Mouse (Mus musculus) liver, postnatal 0 days (tissue): ENCODE results near the gene Pax4. TPM values are rescaled to one million over a fixed set of nuclear protein-coding genes. Genes with fewer than 3 reads are reported as not detected.

Source experiments
- ATAC-seq: fragments of 200-750 bp; cut with Nextera tagmentation; 2 replicates; pipeline ENCODE4 v1.8.0; 2017; ENCODE audit warnings: mild to moderate bottlenecking, moderate library complexity
- DNase-seq: peaks from one replicate; pipeline ENCODE4 v3.0.0-alpha.2; 2016
- H3K27ac ChIP-seq: fragments of 300-500 bp; sonication (generic); 2 replicates; pipeline ENCODE4 v1.5.1; 2014; ENCODE audit warnings: antibody characterized with exemption, moderate library complexity, mild to moderate bottlenecking, low read depth
- H3K27me3 ChIP-seq: fragments of 300-500 bp; sonication (generic); 2 replicates; pipeline ENCODE4 v1.6.1; 2014; ENCODE audit warnings: low read length, control low read depth, mixed read lengths; ENCODE audit not compliant: insufficient read depth
- H3K36me3 ChIP-seq: fragments of 300-500 bp; sonication (generic); replicated peaks from 2 replicates; pipeline ENCODE4 v1.6.1; 2014; ENCODE audit warnings: mild to moderate bottlenecking, control low read depth, low read length, moderate library complexity, mixed read lengths; ENCODE audit not compliant: insufficient read depth
- H3K4me1 ChIP-seq: fragments of 300-500 bp; sonication (generic); 2 replicates; pipeline ENCODE4 v1.6.1; 2014; ENCODE audit warnings: antibody characterized with exemption, mild to moderate bottlenecking, control low read depth; ENCODE audit not compliant: insufficient read depth
- H3K4me2 ChIP-seq: fragments of 300-500 bp; sonication (generic); 2 replicates; pipeline ENCODE4 v1.6.1; 2014; ENCODE audit warnings: low read depth, mild to moderate bottlenecking, low read length, moderate library complexity, mixed read lengths
- H3K4me3 ChIP-seq: fragments of 300-500 bp; sonication (generic); 2 replicates; pipeline ENCODE4 v1.5.1; 2014; ENCODE audit warnings: low read depth, low read length
- H3K9ac ChIP-seq: fragments of 300-500 bp; sonication (generic); replicated peaks from 2 replicates; pipeline ENCODE4 v1.6.1; 2014; ENCODE audit warnings: mild to moderate bottlenecking, moderate library complexity
- H3K9me3 ChIP-seq: fragments of 300-500 bp; sonication (generic); 2 replicates; pipeline ENCODE4 v1.6.1; 2016; ENCODE audit warnings: mild to moderate bottlenecking, control low read depth, low read length, mixed read lengths
- CTCF ChIP-seq: sonication (generic); IDR thresholded peaks from 2 replicates; pipeline ENCODE4 v1.5.1; 2016; ENCODE audit warnings: antibody characterized with exemption, low read depth
- EP300 ChIP-seq: IDR thresholded peaks from 2 replicates; pipeline ENCODE4 v1.6.1; 2016; ENCODE audit warnings: antibody characterized with exemption, low read depth, mild to moderate bottlenecking
- WGBS: fragments of 180-500 bp; shearing (Covaris S2); extraction: QIAGEN DNeasy Blood & Tissue Kit; methylation state at CpG from one replicate; pipeline ENCODE4 v1.1.7; 2014; ENCODE audit not compliant: insufficient replicate concordance; 5-methylcytosine and 5-hydroxymethylcytosine counted together
- polyA plus RNA-seq: library from polyadenylated mRNA; unstranded; fragments of >200 nt; fragmentation: Nextera tagmentation; extraction: Ambion mirVana; gene quantifications from 2 replicates; pipeline ENCODE4 v1.2.1, GENCODE M21; 2015

Pax4 gene
- polyA plus RNA-seq, 1 experiment from 2014 or later = not detected

DNA sequence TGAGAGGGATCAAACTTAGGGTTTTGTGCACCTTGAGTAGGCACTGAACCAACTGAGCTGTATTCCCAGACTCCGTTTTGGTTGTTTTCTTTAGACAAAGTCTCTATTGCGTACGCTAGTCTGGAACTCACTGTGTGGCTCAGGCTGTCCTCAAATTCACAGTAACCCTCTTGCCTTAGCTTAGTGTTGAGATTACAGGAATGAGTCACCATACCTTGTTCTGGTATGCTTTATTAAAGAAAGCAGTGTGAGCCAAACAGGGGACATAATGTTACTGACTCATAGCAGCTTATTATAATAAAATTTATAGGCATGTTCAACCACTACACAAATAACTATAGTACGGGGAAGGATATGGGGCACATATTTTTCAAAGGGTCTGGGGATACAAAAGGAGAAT lies 25.1 kb upstream of the Pax4 start:
- 79% methylated on average over 4 of the region's 4 CpGs for WGBS
- ATAC-seq = no peak

GRCm38 (mm10) chr6:28471284-28472035 lies 22.3 kb upstream of the Pax4 start:
- H3K9ac ChIP-seq = no peak overlapping the region
- no peak for DNase-seq
- no peaks in the 10 kb centered on the region for H3K27me3 ChIP-seq
- TF ChIP-seq CTCF (no peak), EP300 (no peak)
- H3K27ac ChIP-seq = no peak overlapping the region
- H3K4me3 ChIP-seq = no peak overlapping the region
- H3K4me2 ChIP-seq = no peak overlapping the region
- no peaks in the 10 kb centered on the region for H3K9me3 ChIP-seq
- H3K36me3 ChIP-seq = no peaks in the 10 kb centered on the region
- WGBS = 79% methylated on average over 9 of the region's 9 CpGs
- peaks cover 9% of the 10 kb centered on the region for H3K4me1 ChIP-seq
- ATAC-seq = no peak

More for the DNA sequence above, 25.1 kb upstream of the Pax4 start:
- no peak overlapping the region for H3K4me3 ChIP-seq
- peaks cover 12% of the 10 kb centered on the region for H3K4me1 ChIP-seq
- H3K27ac ChIP-seq = no peak overlapping the region
- no peak overlapping the region for H3K9ac ChIP-seq
- H3K36me3 ChIP-seq = no peaks in the 10 kb centered on the region
- H3K27me3 ChIP-seq = no peaks in the 10 kb centered on the region
- TF ChIP-seq CTCF = no peak
- no peak for TF ChIP-seq EP300
- no peak overlapping the region for H3K4me2 ChIP-seq
- DNase-seq = no peak
- H3K9me3 ChIP-seq = no peaks in the 10 kb centered on the region

DNA sequence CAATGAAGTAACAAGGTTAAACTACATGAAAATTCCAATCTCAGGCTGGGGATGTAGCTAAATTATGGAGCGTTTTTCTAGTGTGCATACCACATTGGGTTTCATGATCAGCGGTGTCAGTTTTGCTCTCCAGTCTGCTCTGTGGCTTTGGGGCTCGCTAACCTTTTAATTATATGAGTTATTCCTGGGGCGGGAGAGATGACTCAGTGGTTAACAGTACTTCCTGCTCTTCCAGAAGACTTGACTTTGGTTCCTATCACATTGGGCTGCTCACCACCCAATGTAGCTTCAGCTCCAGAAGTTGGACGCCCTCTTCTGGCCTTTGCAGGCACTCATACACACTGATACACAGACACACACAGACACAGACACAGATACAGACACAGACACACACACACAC lies 21.5 kb upstream of the Pax4 start:
- no peaks in the 10 kb centered on the region for H3K27me3 ChIP-seq
- H3K4me3 ChIP-seq = no peak overlapping the region
- H3K27ac ChIP-seq = no peak overlapping the region
- H3K4me2 ChIP-seq = no peak overlapping the region
- H3K4me1 ChIP-seq = peaks cover 9% of the 10 kb centered on the region
- H3K9me3 ChIP-seq = no peaks in the 10 kb centered on the region
- 71% methylated on average over 5 of the region's 5 CpGs for WGBS
- no peaks in the 10 kb centered on the region for H3K36me3 ChIP-seq
- no peak for ATAC-seq
- TF ChIP-seq EP300 (no peak), CTCF (no peak)
- DNase-seq = no peak
- no peak overlapping the region for H3K9ac ChIP-seq

- no peak overlapping the region for H3K27ac ChIP-seq
- 56% methylated on average over 4 of the region's 4 CpGs for WGBS
- TF ChIP-seq CTCF (no peak), EP300 (no peak)
- ATAC-seq (no peak), DNase-seq (no peak)
- H3K36me3 ChIP-seq = no peaks in the 10 kb centered on the region
- no peaks in the 10 kb centered on the region for H3K9me3 ChIP-seq
- H3K4me3 ChIP-seq = no peak overlapping the region
- no peak overlapping the region for H3K9ac ChIP-seq
- H3K4me1 ChIP-seq = peaks cover 9% of the 10 kb centered on the region
- H3K4me2 ChIP-seq = no peak overlapping the region
- no peaks in the 10 kb centered on the region for H3K27me3 ChIP-seq
Measured at GRCm38 (mm10) chr6:28470017-28470602, 21.0 kb upstream of the Pax4 start.

DNA sequence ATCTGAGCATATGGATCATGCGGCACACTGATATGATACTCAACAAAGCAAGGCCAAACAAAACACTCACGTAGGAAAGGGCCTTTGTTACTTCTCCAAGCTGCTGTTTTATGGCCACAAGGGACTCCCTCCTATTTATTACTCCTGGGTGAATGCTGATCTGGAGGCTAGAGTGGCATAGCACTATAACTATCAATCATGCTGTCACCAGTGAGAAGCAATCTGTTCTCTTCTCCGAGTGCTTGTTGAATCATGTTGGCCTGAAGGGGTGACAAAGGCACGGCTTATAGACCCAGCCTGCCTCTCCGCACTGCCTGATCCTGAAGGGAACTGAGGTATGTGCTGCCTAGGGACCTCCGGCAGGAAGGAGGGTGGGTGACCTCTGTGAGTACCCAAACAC lies 15.5 kb upstream of the Pax4 start:
- ATAC-seq (no peak), DNase-seq (no peak)
- 59% methylated on average over 6 of the region's 6 CpGs for WGBS
- H3K9me3 ChIP-seq = no peaks in the 10 kb centered on the region
- no peak overlapping the region for H3K27ac ChIP-seq
- H3K9ac ChIP-seq = no peak overlapping the region
- no peaks in the 10 kb centered on the region for H3K27me3 ChIP-seq
- no peak overlapping the region for H3K4me3 ChIP-seq
- TF ChIP-seq CTCF (no peak), EP300 (no peak)
- no peaks in the 10 kb centered on the region for H3K36me3 ChIP-seq
- H3K4me2 ChIP-seq = no peak overlapping the region
- peaks cover 2% of the 10 kb centered on the region for H3K4me1 ChIP-seq

DNA sequence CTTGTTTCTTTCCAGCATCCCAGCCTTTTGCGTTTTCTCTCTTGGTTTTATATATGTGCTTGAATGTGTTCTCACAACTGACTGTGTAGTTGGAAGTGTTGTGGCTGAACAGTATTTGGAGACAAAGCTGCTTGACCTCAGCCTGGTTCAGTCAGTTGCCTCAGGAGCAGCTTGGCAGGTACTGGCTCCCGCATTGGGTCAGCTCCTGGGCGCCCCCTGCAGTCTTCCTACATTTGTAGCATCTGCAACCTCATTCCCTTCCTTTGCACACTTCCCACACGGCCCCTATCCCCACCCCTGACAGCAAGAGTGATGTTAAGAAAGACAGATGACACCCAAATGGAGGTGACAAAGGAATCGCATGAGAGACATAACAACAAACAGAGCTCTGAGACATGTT lies 11.4 kb upstream of the Pax4 start:
- WGBS = 9% methylated on average over 5 of the region's 5 CpGs
- peak; percentile 81 for DNase-seq

More for the DNA sequence above, 11.4 kb upstream of the Pax4 start:
- Histone ChIP-seq H3K36me3 (no peaks in the 10 kb centered on the region), H3K4me2 (no peak overlapping the region), H3K27me3 (no peaks in the 10 kb centered on the region), H3K4me1 (no peaks in the 10 kb centered on the region), H3K9me3 (no peaks in the 10 kb centered on the region), H3K27ac (no peak overlapping the region), H3K4me3 (no peak overlapping the region), H3K9ac (no peak overlapping the region)
- ATAC-seq = peak; percentile 46
- 0 out of 2 replicates have a peak, but pooled peaks have one; percentile 10 for TF ChIP-seq EP300
- peak; percentile 86 for TF ChIP-seq CTCF
